Comparison of ENCODE assay signal across 8 mouse cellular contexts in genomic region chr3:147063578-147064442, GRCm38 (mm10).
DNase-seq lines count a peak whose midpoint lies in the region; ATAC-seq and TF ChIP-seq lines count a peak whose summit lies in the region.
"Had no signal": no experiment of that assay in that cellular context is flagged by ENCODE, and none has a peak within 500 bp of the region (broad histone marks: within the 10 kb centered on the region; RNA-seq: fewer than 3 reads in every experiment).

No protein-coding gene starts in this region.

- no peak overlapping the region for H3K9ac ChIP-seq in lung, embryonic 14.5 days
- no peak overlapping the region for H3K9ac ChIP-seq in forebrain, embryonic 15.5 days (replicated peaks)

- DNase-seq in lung, embryonic 14.5 days: peak; percentile 79
- no peak for DNase-seq in lung, adult 2 months
- peak; percentile 6 to 29 for DNase-seq in left cerebral cortex, adult 18-20 months (ENCODE audit: low spot score in 2 of 2)
- peak; percentile 39 for DNase-seq in right cerebral cortex, postnatal 4 days
- DNase-seq in adrenal gland, postnatal 36 days: no peak
- DNase-seq in layer of hippocampus, adult 18-20 months (ENCODE audit: low spot score in 2 of 2): no peak

- H3K27me3 ChIP-seq in lung, embryonic 14.5 days (ENCODE audit: insufficient read depth, low read length): no peaks in the 10 kb centered on the region
- no peaks in the 10 kb centered on the region for H3K27me3 ChIP-seq in forebrain, embryonic 15.5 days

- no peak for TF ChIP-seq CTCF in lung, embryonic 14.5 days (IDR thresholded peaks at IDR 0.05; ENCODE audit: low read depth)
- TF ChIP-seq CTCF in lung, adult 2 months (IDR thresholded peaks at IDR 0.05; ENCODE audit: insufficient read depth, low read length): no peak

- peaks cover 13% of the 10 kb centered on the region for H3K4me1 ChIP-seq in lung, embryonic 14.5 days (ENCODE audit: insufficient read depth)
- no peaks in the 10 kb centered on the region for H3K4me1 ChIP-seq in lung, adult 2 months (ENCODE audit: control insufficient read depth, insufficient read depth, low read length)
- H3K4me1 ChIP-seq in forebrain, embryonic 15.5 days: peaks cover 19% of the 10 kb centered on the region

- H3K4me2 ChIP-seq in lung, embryonic 14.5 days: 0 out of 2 replicates have a peak overlapping the region, but pooled peaks have one; percentile 5
- H3K4me2 ChIP-seq in forebrain, embryonic 15.5 days (replicated peaks): peak overlapping the region; percentile 11; the same call in 1 of the 2 replicates

- H3K27ac ChIP-seq in lung, embryonic 14.5 days (ENCODE audit: low read depth): no peak overlapping the region
- H3K27ac ChIP-seq in forebrain, embryonic 15.5 days (replicated peaks): peak overlapping the region; percentile 75
- H3K27ac ChIP-seq: kidney, postnatal 0 days had no signal

- no peak for TF ChIP-seq POLR2A in lung, adult 2 months (IDR thresholded peaks at IDR 0.05; ENCODE audit: borderline replicate concordance, extremely low read depth, low read depth, low read length)

- H3K36me3 ChIP-seq in lung, embryonic 14.5 days (ENCODE audit: insufficient read depth): no peaks in the 10 kb centered on the region
- no peaks in the 10 kb centered on the region for H3K36me3 ChIP-seq in forebrain, embryonic 15.5 days

- no peaks in the 10 kb centered on the region for H3K9me3 ChIP-seq in lung, embryonic 14.5 days (ENCODE audit: low read depth, low read length)
- H3K9me3 ChIP-seq in forebrain, embryonic 15.5 days: no peaks in the 10 kb centered on the region

- 45% methylated on average over 16 of the region's 16 CpGs for WGBS in lung, embryonic 14.5 days
- WGBS in lung, adult 2 months: 39% methylated on average over 16 of the region's 16 CpGs
- WGBS in forebrain, embryonic 15.5 days: 21% methylated on average over 16 of the region's 16 CpGs

- ATAC-seq in lung, embryonic 14.5 days (ENCODE audit: insufficient read depth): peak; percentile 95
- ATAC-seq in forebrain, embryonic 15.5 days (replicated peaks): peak; percentile 97

- H3K4me3 ChIP-seq in lung, embryonic 14.5 days (ENCODE audit: low read depth, low read length): no peak overlapping the region
- H3K4me3 ChIP-seq in lung, adult 2 months (replicated peaks; ENCODE audit: extremely low read depth, low read depth, low read length): no peak overlapping the region
- H3K4me3 ChIP-seq in forebrain, embryonic 15.5 days: no peak overlapping the region

Comparison
In these comparisons a context has a peak if more than half of its experiments do, and no peak if none do; other contexts are left out.
1. DNase-seq: peak in lung, embryonic 14.5 days (single experiment), left cerebral cortex, adult 18-20 months (2 of 2) and right cerebral cortex, postnatal 4 days (single experiment); none in lung, adult 2 months (single experiment), adrenal gland, postnatal 36 days (0 of 2) and layer of hippocampus, adult 18-20 months (0 of 2).